Comparison of ENCODE assay signal across 36 mouse cellular contexts in the genomic region with DNA sequence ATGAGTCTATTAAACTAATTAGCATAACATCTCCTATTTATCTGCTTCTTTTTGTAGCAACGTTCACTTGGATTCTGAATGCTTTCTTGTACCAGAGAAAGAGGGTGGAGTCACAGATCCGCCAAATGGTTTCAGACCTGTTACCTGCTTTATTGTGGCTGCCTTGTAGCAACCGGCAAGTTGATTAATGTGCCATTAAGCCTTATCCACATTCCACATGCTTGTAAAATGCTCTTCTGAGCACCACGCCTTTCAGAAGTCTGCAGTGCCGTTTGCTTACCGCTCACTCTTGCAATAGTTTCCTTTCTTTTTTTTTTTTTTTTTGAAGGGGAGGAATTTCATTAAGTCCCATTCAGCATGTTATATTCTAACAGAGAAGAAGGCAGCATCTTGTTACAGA. TPM values are rescaled to one million over a fixed set of nuclear protein-coding genes. Genes with fewer than 3 reads are reported as not detected.
DNase-seq lines count a peak whose midpoint lies in the region; ATAC-seq and TF ChIP-seq lines count a peak whose summit lies in the region.
"Had no signal": no experiment of that assay in that cellular context is flagged by ENCODE, and none has a peak within 500 bp of the region (broad histone marks: within the 10 kb centered on the region; RNA-seq: fewer than 3 reads in every experiment).

No protein-coding gene starts in this region.

- 14% methylated on average over 6 of the region's 6 CpGs for WGBS in kidney, postnatal 0 days
- WGBS in intestine, embryonic 16.5 days = 22% methylated on average over 6 of the region's 6 CpGs
- 18% methylated on average over 6 of the region's 6 CpGs for WGBS in stomach, postnatal 0 days

- no peak overlapping the region for H3K4me2 ChIP-seq in kidney, postnatal 0 days (ENCODE audit: low read length)
- H3K4me2 ChIP-seq in intestine, embryonic 16.5 days (ENCODE audit: low read depth, low read length) = no peak overlapping the region
- no peak overlapping the region for H3K4me2 ChIP-seq in stomach, postnatal 0 days (replicated peaks; ENCODE audit: low read depth)
- H3K4me2 ChIP-seq: forebrain, embryonic 13.5 days; heart, embryonic 13.5 days; hindbrain, embryonic 14.5 days had no signal

- ATAC-seq in kidney, postnatal 0 days (replicated peaks; ENCODE audit: low FRiP score, low read depth) = no peak
- ATAC-seq in intestine, embryonic 16.5 days = peak; percentile 70
- ATAC-seq in stomach, postnatal 0 days (ENCODE audit: low FRiP score, low TSS enrichment) = peak; percentile 34; the same call in 1 of the 2 replicates
- ATAC-seq: activated CD4-positive, CD25-positive, alpha-beta regulatory T cell, adult 4 months; forebrain, embryonic 13.5 days; forebrain, embryonic 16.5 days; hindbrain, postnatal 0 days had no signal

- DNase-seq in kidney, postnatal 0 days (ENCODE audit: low spot score) = peak; percentile 14
- DNase-seq in kidney, adult 18-20 months = no peak
- peak; percentile 28 for DNase-seq in lung, postnatal 36 days
- no peak for DNase-seq in lung, postnatal 25 days (ENCODE audit: low spot score)
- no peak for DNase-seq in stomach, postnatal 0 days (ENCODE audit: low spot score)
- DNase-seq in layer of hippocampus, postnatal 25 days (ENCODE audit: extremely low spot score in 1 of 2, low spot score in 1 of 2) = no peak
- DNase-seq in retina, postnatal 1 day = no peak
- DNase-seq: adrenal gland, adult 8-10 months; adrenal gland, postnatal 25 days; B cell, adult 2 months; cerebellum, adult 11-12 months; cerebellum, adult 8-10 months; cerebellum, postnatal 10 days; cerebellum, postnatal 36 days; gastrocnemius, postnatal 10 days; gastrocnemius, postnatal 36 days; heart, adult 2 months; heart, postnatal 14 days; heart, postnatal 4 days had no signal

- no peaks in the 10 kb centered on the region for H3K9me3 ChIP-seq in kidney, postnatal 0 days (replicated peaks; ENCODE audit: low read length)
- no peaks in the 10 kb centered on the region for H3K9me3 ChIP-seq in intestine, embryonic 16.5 days (ENCODE audit: control insufficient read depth, low read length)
- H3K9me3 ChIP-seq in stomach, postnatal 0 days (ENCODE audit: control insufficient read depth, low read length) = no peaks in the 10 kb centered on the region
- H3K9me3 ChIP-seq: forebrain, embryonic 10.5 days; forebrain, embryonic 13.5 days; heart, embryonic 10.5 days; heart, embryonic 13.5 days had no signal

- H3K27me3 ChIP-seq in kidney, postnatal 0 days (ENCODE audit: insufficient read depth, low read length) = no peaks in the 10 kb centered on the region
- no peaks in the 10 kb centered on the region for H3K27me3 ChIP-seq in intestine, embryonic 16.5 days (replicated peaks; ENCODE audit: control insufficient read depth, insufficient read depth, low read length)
- H3K27me3 ChIP-seq in stomach, postnatal 0 days (ENCODE audit: control insufficient read depth, insufficient read depth, low read length) = no peaks in the 10 kb centered on the region
- H3K27me3 ChIP-seq: CH12.LX; forebrain, embryonic 13.5 days had no signal

- no peak overlapping the region for H3K27ac ChIP-seq in kidney, postnatal 0 days
- no peak overlapping the region for H3K27ac ChIP-seq in intestine, embryonic 16.5 days (ENCODE audit: low read length)
- H3K27ac ChIP-seq in stomach, postnatal 0 days (replicated peaks) = no peak overlapping the region
- H3K27ac ChIP-seq: forebrain, embryonic 10.5 days; forebrain, embryonic 13.5 days; heart, adult 2 months; heart, embryonic 10.5 days; heart, embryonic 13.5 days; hindbrain, embryonic 14.5 days; hindbrain, postnatal 0 days had no signal

- H3K9ac ChIP-seq in kidney, postnatal 0 days (ENCODE audit: low read depth, low read length) = no peak overlapping the region
- H3K9ac ChIP-seq in intestine, embryonic 16.5 days (ENCODE audit: low read depth, low read length) = no peak overlapping the region
- no peak overlapping the region for H3K9ac ChIP-seq in stomach, postnatal 0 days (ENCODE audit: low read length)
- H3K9ac ChIP-seq: forebrain, embryonic 13.5 days; heart, embryonic 13.5 days; hindbrain, embryonic 14.5 days had no signal

- no peak for TF ChIP-seq EP300 in stomach, postnatal 0 days (optimal IDR thresholded peaks at IDR 0.05)

- H3K4me1 ChIP-seq in kidney, postnatal 0 days (replicated peaks; ENCODE audit: insufficient read depth, low read length) = no peaks in the 10 kb centered on the region
- peaks cover 15% of the 10 kb centered on the region for H3K4me1 ChIP-seq in intestine, embryonic 16.5 days (ENCODE audit: control insufficient read depth, insufficient read depth, low read length)
- no peaks in the 10 kb centered on the region for H3K4me1 ChIP-seq in stomach, postnatal 0 days (replicated peaks; ENCODE audit: control insufficient read depth, insufficient read depth)
- H3K4me1 ChIP-seq: forebrain, embryonic 10.5 days; forebrain, embryonic 13.5 days; heart, embryonic 10.5 days; heart, embryonic 13.5 days had no signal

- no peak for TF ChIP-seq CTCF in kidney, postnatal 0 days (IDR thresholded peaks at IDR 0.05; ENCODE audit: low read depth)
- TF ChIP-seq CTCF in stomach, postnatal 0 days (IDR thresholded peaks at IDR 0.05; ENCODE audit: low read depth) = no peak

- no peak overlapping the region for H3K4me3 ChIP-seq in kidney, postnatal 0 days (replicated peaks; ENCODE audit: low read depth, low read length)
- no peak overlapping the region for H3K4me3 ChIP-seq in intestine, embryonic 16.5 days (ENCODE audit: low read length)
- H3K4me3 ChIP-seq in stomach, postnatal 0 days (ENCODE audit: low read depth, low read length) = no peak overlapping the region
- H3K4me3 ChIP-seq: forebrain, embryonic 10.5 days; forebrain, embryonic 13.5 days; heart, adult 2 months; heart, embryonic 10.5 days; heart, embryonic 13.5 days had no signal

- H3K36me3 ChIP-seq in kidney, postnatal 0 days (ENCODE audit: insufficient read depth, low read length) = no peaks in the 10 kb centered on the region
- H3K36me3 ChIP-seq in intestine, embryonic 16.5 days (ENCODE audit: control insufficient read depth, insufficient read depth, low read length) = no peaks in the 10 kb centered on the region
- no peaks in the 10 kb centered on the region for H3K36me3 ChIP-seq in stomach, postnatal 0 days (ENCODE audit: control insufficient read depth, insufficient read depth, low read length)
- H3K36me3 ChIP-seq: forebrain, embryonic 10.5 days; heart, embryonic 10.5 days; heart, embryonic 13.5 days had no signal

RNA-seq across cellular contexts. Expression of gene Ssrp1, which starts 7.1 kb away (rescaled TPM):
- 167 and 194 TPM in 2 replicates for polyA plus RNA-seq in kidney, postnatal 0 days (2015; fragmentation: Nextera tagmentation; extraction: Ambion mirVana)
- 212 and 244 TPM in 2 replicates for polyA plus RNA-seq in intestine, embryonic 16.5 days (2015; fragmentation: Nextera tagmentation; extraction: Ambion mirVana)
- polyA plus RNA-seq in stomach, postnatal 0 days (2015; fragmentation: Nextera tagmentation; extraction: Ambion mirVana) = 84.8 and 90.0 TPM in 2 replicates
- 100 to 1,000 TPM; 108 to 111 TPM for total RNA-seq in layer of hippocampus, postnatal 25 days (2021)

RNA-seq across cellular contexts. Expression of gene P2rx3, which starts 7.4 kb away (rescaled TPM):
- polyA plus RNA-seq in kidney, postnatal 0 days (2015; fragmentation: Nextera tagmentation; extraction: Ambion mirVana) = 0.14 and 0.40 TPM in 2 replicates
- polyA plus RNA-seq in intestine, embryonic 16.5 days (2015; fragmentation: Nextera tagmentation; extraction: Ambion mirVana) = 1.1 and 1.3 TPM in 2 replicates
- polyA plus RNA-seq in stomach, postnatal 0 days (2015; fragmentation: Nextera tagmentation; extraction: Ambion mirVana) = 0.62 and 0.73 TPM in 2 replicates
- total RNA-seq in layer of hippocampus, postnatal 25 days (2021) = 1 to 10 TPM; 1.8 to 2.5 TPM
- total RNA-seq: MEL had no signal

RNA-seq across cellular contexts. Expression of gene Tnks1bp1, which starts 17.9 kb away (rescaled TPM):
- polyA plus RNA-seq in kidney, postnatal 0 days (2015; fragmentation: Nextera tagmentation; extraction: Ambion mirVana) = 21.8 and 27.9 TPM in 2 replicates
- 34.4 and 36.8 TPM in 2 replicates for polyA plus RNA-seq in intestine, embryonic 16.5 days (2015; fragmentation: Nextera tagmentation; extraction: Ambion mirVana)
- 32.9 and 34.0 TPM in 2 replicates for polyA plus RNA-seq in stomach, postnatal 0 days (2015; fragmentation: Nextera tagmentation; extraction: Ambion mirVana)
- 100 to 1,000 TPM; 141 to 159 TPM for total RNA-seq in layer of hippocampus, postnatal 25 days (2021)

RNA-seq across cellular contexts. Expression of gene Prg3, which starts 41.9 kb away (rescaled TPM):
- polyA plus RNA-seq in kidney, postnatal 0 days (2015; fragmentation: Nextera tagmentation; extraction: Ambion mirVana) = not detected in 2 replicates
- polyA plus RNA-seq in intestine, embryonic 16.5 days (2015; fragmentation: Nextera tagmentation; extraction: Ambion mirVana) = not detected in 2 replicates
- polyA plus RNA-seq in stomach, postnatal 0 days (2015; fragmentation: Nextera tagmentation; extraction: Ambion mirVana) = not detected in 2 replicates
- total RNA-seq in layer of hippocampus, postnatal 25 days (2021) = not detected
- total RNA-seq: adrenal gland, adult 8-10 months; adrenal gland, postnatal 25 days; CH12.LX; gastrocnemius, postnatal 10 days; gastrocnemius, postnatal 36 days; heart, adult 2 months; heart, postnatal 14 days; heart, postnatal 4 days; hindbrain, postnatal 0 days; MEL had no signal
- polyA plus RNA-seq: activated CD4-positive, CD25-positive, alpha-beta regulatory T cell, adult 4 months; brain, embryonic 14.5 days; cortical plate, adult 2 months; embryonic facial prominence, embryonic 11.5 days; embryonic facial prominence, embryonic 14.5 days; forebrain, embryonic 10.5 days; forebrain, embryonic 13.5 days; forebrain, embryonic 16.5 days; frontal cortex, adult 2 months; heart, adult 2 months; hindbrain, embryonic 11.5 days; hindbrain, embryonic 14.5 days; hindbrain, postnatal 0 days had no signal

RNA-seq across cellular contexts. Expression of gene Prg2, which starts 49.6 kb away (rescaled TPM):
- not detected in 2 replicates for polyA plus RNA-seq in kidney, postnatal 0 days (2015; fragmentation: Nextera tagmentation; extraction: Ambion mirVana)
- polyA plus RNA-seq in intestine, embryonic 16.5 days (2015; fragmentation: Nextera tagmentation; extraction: Ambion mirVana) = 1.0 TPM in 1 of 2 replicates, not detected in the other
- 0.16 TPM in 1 of 2 replicates, not detected in the other for polyA plus RNA-seq in stomach, postnatal 0 days (2015; fragmentation: Nextera tagmentation; extraction: Ambion mirVana)
- total RNA-seq in layer of hippocampus, postnatal 25 days (2021) = not detected
- total RNA-seq: adrenal gland, adult 8-10 months; adrenal gland, postnatal 25 days; gastrocnemius, postnatal 36 days; heart, adult 2 months; heart, postnatal 14 days; heart, postnatal 4 days; hindbrain, postnatal 0 days had no signal
- polyA plus RNA-seq: cortical plate, adult 2 months; embryonic facial prominence, embryonic 14.5 days; forebrain, embryonic 10.5 days; forebrain, embryonic 13.5 days; forebrain, embryonic 16.5 days; frontal cortex, adult 2 months; hindbrain, embryonic 11.5 days; hindbrain, embryonic 14.5 days; hindbrain, postnatal 0 days had no signal

Comparison
In these comparisons a context has a peak if more than half of its experiments do, and no peak if none do; other contexts are left out.
1. DNase-seq: peak in kidney, postnatal 0 days (single experiment) and lung, postnatal 36 days (single experiment); none in kidney, adult 18-20 months (single experiment), lung, postnatal 25 days (single experiment), stomach, postnatal 0 days (single experiment), layer of hippocampus, postnatal 25 days (0 of 2) and retina, postnatal 1 day (single experiment).